Mouse (Mus musculus) urinary bladder, adult 2 months (tissue): ENCODE measurements around the gene Eprs. TPM values are rescaled to one million over a fixed set of nuclear protein-coding genes. Genes with fewer than 3 reads are reported as not detected.

ENCODE experiments used
- DNase-seq: peaks from one replicate; pipeline ENCODE4 v3.0.0; 2022; ENCODE audit warnings: low spot score
- polyA plus RNA-seq: library from polyadenylated mRNA; depleted of rRNA; stranded (reverse); fragments of >200 nt; gene quantifications from 2 replicates; pipeline ENCODE4 v1.2.3, GENCODE M21; 2012

Gene Eprs
- polyA plus RNA-seq, 1 experiment, result 21.5 TPM

GRCm38 (mm10) chr1:185358211-185358610 is 4.6 kb upstream of the Eprs start:
- no peak for DNase-seq

DNA sequence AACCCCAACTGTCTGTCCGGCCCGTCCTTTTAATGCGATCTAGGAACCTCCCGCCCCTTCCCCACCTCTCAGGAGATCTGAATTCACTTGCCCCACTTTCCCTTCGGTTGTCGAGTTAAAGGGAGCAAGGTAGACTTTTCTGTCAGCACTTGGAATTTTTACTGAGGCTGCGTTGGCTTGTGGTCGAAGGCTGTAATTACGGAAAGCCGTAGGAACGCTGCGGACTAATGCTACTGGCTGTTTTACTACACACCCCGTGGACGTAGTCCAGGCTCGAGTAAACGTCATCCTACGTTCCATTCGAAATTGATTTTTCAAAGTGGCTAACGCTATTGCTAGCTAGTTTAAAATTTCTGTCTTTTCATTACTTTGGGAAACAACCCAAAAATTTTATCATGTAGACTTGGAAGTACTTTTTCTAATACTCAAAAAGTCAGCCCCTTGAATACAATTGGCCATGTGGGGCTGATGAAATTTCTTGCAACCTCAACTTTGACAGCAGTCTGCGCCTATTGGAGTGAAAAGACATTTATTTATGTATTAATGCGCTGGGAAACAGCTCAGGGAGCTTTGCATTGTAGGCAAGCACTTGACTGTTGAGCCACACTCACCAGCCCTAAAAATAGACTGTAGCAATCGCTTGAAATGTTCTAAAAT is 810 bp downstream of the Eprs start:
- DNase-seq, result no peak

DNA sequence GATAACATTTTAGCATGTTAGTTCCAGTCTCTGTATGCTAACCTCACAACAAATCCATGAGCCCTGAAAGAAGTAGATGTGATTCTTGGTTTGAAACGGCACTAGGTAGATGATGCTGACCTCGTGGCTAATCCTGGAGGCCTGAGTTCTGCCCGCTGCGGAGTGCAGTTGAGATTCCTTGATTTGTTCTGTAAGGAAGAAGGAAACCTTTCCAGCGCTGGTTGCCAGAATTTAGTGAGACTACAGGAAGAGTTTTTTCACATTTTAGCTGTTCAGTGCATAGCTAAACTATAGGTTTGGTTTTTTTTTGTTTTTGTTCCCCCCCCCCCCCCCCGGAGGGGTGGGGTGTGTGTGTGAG is 1.3 kb downstream of the Eprs start:
- DNase-seq, result no peak

DNA sequence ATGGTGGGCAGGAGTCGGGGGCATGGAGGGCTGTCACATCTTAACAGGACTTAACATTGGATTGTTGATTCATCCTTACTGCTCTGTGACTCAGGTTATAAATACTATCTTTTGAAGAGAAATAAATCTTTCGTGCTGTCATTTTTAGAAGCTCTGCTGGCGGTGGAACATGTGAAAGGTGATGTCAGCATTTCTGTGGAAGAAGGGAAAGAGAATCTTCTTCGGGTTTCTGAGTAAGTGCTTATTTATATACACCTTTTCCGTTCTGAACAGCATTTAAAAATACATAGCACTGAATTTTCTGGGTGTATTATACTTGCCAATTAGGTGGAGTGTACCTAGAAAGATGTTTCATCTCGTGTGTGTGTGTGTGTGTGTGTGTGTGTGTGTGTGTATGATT is 4.5 kb downstream of the Eprs start:
- no peak for DNase-seq

DNA sequence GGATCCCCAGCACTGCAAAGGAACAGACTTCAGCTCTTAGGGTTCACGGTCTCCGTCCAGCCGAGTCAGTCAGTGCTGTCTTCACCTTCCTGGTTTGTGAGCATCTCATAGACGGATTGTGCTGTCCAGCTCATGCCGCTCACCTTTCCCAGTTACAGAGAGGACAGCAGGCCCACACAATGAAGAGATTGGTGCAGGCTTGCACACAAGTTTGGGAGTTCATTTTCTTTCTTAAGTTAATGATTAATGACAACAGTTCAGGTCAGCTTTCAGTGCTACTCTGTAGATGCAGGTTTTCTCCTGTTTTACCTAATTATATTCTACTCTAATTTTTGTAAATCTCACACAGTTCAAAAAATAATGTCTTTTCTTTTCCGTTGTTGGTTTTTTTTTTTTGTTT is 7.1 kb downstream of the Eprs start:
- DNase-seq, result no peak

DNA sequence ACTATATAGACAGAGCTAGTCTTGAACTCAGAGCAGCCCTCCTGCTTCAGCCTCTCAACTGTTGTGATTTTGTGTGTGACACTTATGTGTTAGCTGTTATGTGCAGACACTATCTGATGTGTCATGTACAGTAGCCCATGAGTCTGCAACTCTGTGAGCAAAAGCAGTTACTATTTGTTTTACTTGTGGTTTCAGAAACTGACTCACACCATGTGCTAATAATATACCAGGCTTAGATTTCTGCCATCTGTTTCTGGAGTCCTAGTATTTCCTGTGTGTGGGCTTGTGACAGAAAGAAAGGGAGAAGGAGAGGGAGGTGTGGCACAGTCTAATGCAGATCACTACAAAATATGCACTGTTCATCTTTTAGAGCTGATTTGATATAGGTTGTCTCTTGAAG is 13.5 kb downstream of the Eprs start:
- DNase-seq, result no peak

DNA sequence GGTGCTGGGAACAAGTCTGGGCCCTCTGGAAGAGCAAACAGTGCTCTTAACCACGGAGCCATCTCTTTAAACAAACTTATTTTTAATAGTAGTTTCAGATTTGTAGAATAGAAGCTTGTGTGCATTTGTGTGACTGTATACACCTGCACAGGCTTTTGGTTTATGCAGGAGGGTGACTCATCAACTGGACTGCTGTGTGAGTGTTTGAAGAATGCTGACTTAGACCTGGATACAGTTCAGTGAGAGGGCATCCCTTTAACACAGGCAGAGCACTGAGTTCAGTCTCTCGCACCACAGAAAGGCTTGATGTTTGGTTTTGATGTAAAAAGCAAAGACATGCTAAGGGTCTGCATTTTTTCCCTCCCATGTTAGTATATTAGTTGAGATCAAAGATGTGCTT is 14.6 kb downstream of the Eprs start:
- no peak for DNase-seq

- no peak for DNase-seq
Measured at GRCm38 (mm10) chr1:185401615-185402014, 38.8 kb downstream of the Eprs start.

DNA sequence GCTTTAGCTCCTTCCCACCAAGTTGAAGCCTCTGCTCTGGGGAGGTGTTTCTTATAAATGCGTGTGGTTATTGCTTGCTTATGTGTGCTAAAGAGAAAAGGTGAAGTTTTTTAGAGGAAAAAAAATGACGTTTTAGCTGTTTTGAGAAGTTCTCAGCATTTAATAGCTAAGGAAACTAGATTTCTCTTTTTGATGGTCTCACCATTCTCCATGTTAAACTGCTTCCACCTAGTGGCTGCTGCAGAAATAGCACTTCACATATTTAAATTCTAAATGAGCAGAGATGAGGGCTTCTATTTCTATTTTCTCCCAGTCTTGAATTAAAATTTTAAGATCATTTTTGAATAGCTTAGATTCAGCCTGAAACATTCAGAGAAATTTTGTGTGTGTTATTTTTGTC is 41.2 kb downstream of the Eprs start:
- no peak for DNase-seq

- DNase-seq, result no peak
Measured at GRCm38 (mm10) chr1:185405921-185406320, 43.1 kb downstream of the Eprs start.

GRCm38 (mm10) chr1:185409831-185410230 is 47.0 kb downstream of the Eprs start:
- no peak for DNase-seq

GRCm38 (mm10) chr1:185418011-185418410 is 55.2 kb downstream of the Eprs start:
- DNase-seq, result no peak

DNA sequence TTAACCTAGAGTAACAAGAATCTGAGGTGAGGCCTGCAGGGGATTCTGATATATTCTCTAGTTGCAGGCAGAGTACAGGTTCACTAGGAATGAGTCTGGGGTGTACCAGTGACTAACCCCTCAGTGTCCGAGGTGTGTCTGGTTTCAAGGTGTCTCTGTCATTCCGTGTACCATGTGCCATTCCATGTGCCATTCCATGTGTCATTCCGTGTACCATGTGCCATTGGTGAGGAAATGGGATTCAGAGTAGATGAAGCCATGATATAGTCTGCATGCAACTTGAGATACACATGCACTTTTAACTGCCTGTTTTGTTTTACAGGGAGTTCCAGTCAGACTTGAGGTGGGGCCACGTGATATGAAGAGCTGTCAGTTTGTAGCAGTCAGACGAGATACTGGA is 57.0 kb downstream of the Eprs start:
- DNase-seq, result no peak

GRCm38 (mm10) chr1:185420776-185421175 is 57.9 kb downstream of the Eprs start:
- no peak for DNase-seq

GRCm38 (mm10) chr1:185426583-185426982 is 63.7 kb downstream of the Eprs start:
- DNase-seq, result no peak

- DNase-seq, result no peak
Measured at GRCm38 (mm10) chr1:185430488-185430887, 67.6 kb downstream of the Eprs start.

- DNase-seq, result no peak
Measured at GRCm38 (mm10) chr1:185431245-185431997, 68.6 kb downstream of the Eprs start.

DNA sequence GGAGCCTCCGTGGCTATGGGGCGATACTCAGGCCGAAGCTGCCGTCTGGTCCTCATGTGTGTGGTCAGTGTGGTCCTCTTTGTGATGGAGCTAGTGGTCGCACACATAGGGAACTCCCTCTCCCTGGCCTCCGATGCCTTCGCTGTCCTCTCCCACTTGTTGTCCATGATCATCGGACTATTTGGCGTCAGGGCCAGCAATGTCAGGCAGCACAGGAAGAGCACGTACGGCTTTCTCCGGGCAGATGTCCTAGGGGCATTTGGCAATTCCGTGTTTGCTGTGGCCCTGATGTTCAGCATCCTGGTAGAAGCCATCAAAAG is 69.1 kb downstream of the Eprs start:
- no peak for DNase-seq

DNA sequence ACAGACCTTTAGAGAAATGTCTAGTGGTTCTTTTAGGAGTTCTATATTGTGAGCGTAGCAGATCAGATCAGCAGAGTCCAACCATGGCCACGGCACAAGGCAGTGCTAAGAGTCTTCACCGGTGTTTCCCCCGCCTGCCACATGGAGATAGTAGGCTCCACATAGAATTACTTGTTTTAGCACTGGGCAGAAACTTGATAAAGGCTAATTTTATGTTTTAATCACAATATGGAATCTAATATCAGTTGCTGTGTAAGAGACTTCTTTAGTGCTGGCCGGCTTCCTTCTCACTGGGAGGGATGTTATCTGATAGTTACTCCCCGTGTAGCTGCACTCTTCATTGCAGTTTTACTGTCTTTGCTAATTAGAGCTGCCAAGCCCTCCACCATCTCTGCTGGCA is 70.3 kb downstream of the Eprs start:
- DNase-seq, result no peak

- DNase-seq, result no peak
Measured at GRCm38 (mm10) chr1:185438841-185439580, 76.2 kb downstream of the Eprs start.

DNA sequence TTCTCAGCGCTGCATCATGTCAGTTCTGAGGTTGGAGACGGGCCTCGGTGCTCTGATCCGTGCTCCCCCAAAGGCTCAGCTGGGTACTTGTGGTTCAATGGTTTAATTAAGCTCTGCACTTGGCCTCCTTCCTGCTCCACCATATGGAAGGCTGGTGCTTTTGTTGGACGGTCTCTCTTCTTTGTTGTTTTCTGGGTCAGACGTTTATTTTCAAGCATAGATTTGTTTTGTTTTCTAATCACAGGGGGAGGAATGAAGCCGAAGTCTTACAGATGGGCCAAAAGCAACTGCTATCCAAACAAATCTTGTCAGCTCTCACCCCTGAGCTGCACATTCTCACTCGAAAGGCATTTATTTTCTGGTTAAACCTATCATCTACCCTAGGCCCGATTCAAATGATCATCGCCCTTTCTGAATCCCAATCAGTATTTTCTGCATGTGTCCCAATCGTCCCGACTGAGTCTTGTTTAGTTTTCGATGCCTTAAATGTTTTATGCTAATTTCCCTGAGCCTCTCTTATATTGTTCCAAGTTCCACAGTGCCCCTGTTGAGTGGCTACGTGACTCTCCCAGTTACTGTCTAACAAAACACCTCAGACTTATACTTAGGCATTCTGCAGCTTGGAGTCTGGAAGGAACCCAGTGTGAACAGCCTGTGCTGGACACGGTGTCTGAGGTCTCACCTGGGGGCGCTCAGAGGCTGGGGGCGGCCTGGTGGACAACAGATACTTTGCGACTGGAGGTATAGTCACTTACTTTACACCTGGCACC is 79.0 kb downstream of the Eprs start:
- no peak for DNase-seq

GRCm38 (mm10) chr1:185448936-185449335 is 86.1 kb downstream of the Eprs start:
- no peak for DNase-seq
